Mouse (Mus musculus): ENCODE measurements at regions not wholly inside any gene's neighbourhood (a gene's known extent, or its start where the extent isn't known, plus 50 kb on each side); places are given as distances from the start of the nearest gene placed in this dataset.

DNA sequence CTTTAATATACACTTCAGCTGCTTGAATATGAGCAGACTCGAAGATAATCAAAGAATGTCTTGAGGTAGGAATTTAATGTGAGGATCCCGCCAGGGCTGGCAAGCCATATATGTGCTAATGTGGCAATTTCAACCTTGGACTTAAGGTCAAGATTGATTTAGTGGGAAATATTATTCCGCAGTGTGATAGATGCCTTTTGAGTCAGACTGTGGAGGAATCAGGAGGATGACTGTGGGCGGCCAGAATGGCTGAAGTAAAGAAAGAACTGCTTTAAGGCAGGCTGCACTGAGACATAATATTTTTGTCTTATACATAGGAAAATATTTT is 67.1 kb upstream of the Medag start:
- Histone ChIP-seq H3K9ac (ENCODE audit: insufficient read depth, low read depth) (no peak overlapping the region), H3K4me3 (replicated peaks in 1 of 3; ENCODE audit: low read depth in 2 of 3, low read length in 2 of 3, poor library complexity in 1 of 3) (no peak overlapping the region), H3K79me2 (replicated peaks; ENCODE audit: control insufficient read depth, extremely low read depth, insufficient read depth, poor library complexity, severe bottlenecking) (no peaks in the 10 kb centered on the region), H3K27me3 (replicated peaks) (peaks cover 32% of the 10 kb centered on the region), H3K9me3 (replicated peaks; ENCODE audit: low read length) (no peaks in the 10 kb centered on the region), H3K4me2 (ENCODE audit: insufficient read depth, low read depth, poor library complexity, severe bottlenecking) (peak overlapping the region; percentile 65; the same call in 1 of the 2 replicates), H3K4me1 (ENCODE audit: control insufficient read depth in 1 of 2, insufficient read depth in 2 of 2) (0 out of 4 replicates have a peak, but pooled peaks cover 0 to 2% of the 10 kb centered on the region in 2 experiments), H3K27ac (ENCODE audit: insufficient read depth, low read depth) (no peak overlapping the region), H3K36me3 (replicated peaks in 1 of 2; ENCODE audit: control insufficient read depth in 1 of 2, insufficient read depth in 1 of 2, low read length in 1 of 2) (no peaks in the 10 kb centered on the region)
- DNase-seq (ENCODE audit: extremely low read depth) = no peak
- in situ Hi-C loops (cut with MboI; ENCODE audit: low pct_ligation_motif_present, low pct_unique_long_range_greater_than_20kb, low sequenced_read_pairs) (loop anchor here (25.0 kb wide), 1 partner anchor 532 kb away; no protein-coding TSS in a partner anchor), dilution Hi-C loops (cut with MboI; ENCODE audit: extremely low pct_ligation_motif_present, extremely low pct_unique_long_range_greater_than_20kb, low sequenced_read_pairs) (no loop called here)
- TF ChIP-seq MAFK (IDR thresholded peaks at IDR 0.05; ENCODE audit: insufficient replicate concordance, low read length) (no peak), JUND (conservative IDR thresholded peaks at IDR 0.05; ENCODE audit: low read depth, low read length) (no peak), SIN3A (IDR thresholded peaks at IDR 0.05; ENCODE audit: low read length) (no peak), MEF2A (IDR thresholded peaks at IDR 0.05; ENCODE audit: borderline replicate concordance, low read depth, low read length) (no peak), ZNF384 (IDR thresholded peaks at IDR 0.05; ENCODE audit: low read depth, low read length) (no peak), MXI1 (IDR thresholded peaks at IDR 0.05; ENCODE audit: low read depth, low read length) (no peak), HCFC1 (IDR thresholded peaks at IDR 0.05; ENCODE audit: low read depth, low read length) (no peak), ZMIZ1 (IDR thresholded peaks at IDR 0.05; ENCODE audit: low read depth, low read length) (no peak), KAT2A (IDR thresholded peaks at IDR 0.05; ENCODE audit: insufficient replicate concordance, low read length) (no peak), TCF12 (IDR thresholded peaks at IDR 0.05; ENCODE audit: low read depth, low read length) (no peak), USF2 (conservative IDR thresholded peaks at IDR 0.05; ENCODE audit: low read depth, low read length) (no peak)

DNA sequence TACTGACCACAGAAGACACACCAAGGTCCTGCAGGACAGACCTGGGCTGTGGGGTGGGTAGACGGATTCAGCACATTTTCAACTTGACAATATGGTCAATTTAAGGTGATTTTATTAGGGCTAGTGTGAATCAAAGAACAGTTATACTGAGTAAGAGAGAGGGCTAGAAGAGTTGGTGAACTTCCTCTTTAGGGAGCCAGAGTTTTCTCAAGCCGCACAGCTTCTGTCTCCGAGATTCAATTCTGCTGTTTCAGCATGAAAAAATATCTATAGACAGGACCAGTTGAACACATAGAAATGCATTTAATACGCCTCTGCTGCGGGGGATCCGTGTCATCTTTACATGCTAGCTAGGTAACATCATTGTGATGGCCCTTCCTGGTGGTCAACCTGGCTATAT is 66.4 kb upstream of the Medag start:
- Histone ChIP-seq H3K9ac (ENCODE audit: insufficient read depth, low read depth) (no peak overlapping the region), H3K4me1 (ENCODE audit: control insufficient read depth in 1 of 2, insufficient read depth in 2 of 2) (0 out of 4 replicates have a peak, but pooled peaks cover 0 to 2% of the 10 kb centered on the region in 2 experiments), H3K27ac (ENCODE audit: insufficient read depth, low read depth) (no peak overlapping the region), H3K27me3 (replicated peaks) (peaks cover 33% of the 10 kb centered on the region), H3K4me2 (ENCODE audit: insufficient read depth, low read depth, poor library complexity, severe bottlenecking) (no peak overlapping the region), H3K36me3 (replicated peaks in 1 of 2; ENCODE audit: control insufficient read depth in 1 of 2, insufficient read depth in 1 of 2, low read length in 1 of 2) (no peaks in the 10 kb centered on the region), H3K9me3 (replicated peaks; ENCODE audit: low read length) (no peaks in the 10 kb centered on the region), H3K4me3 (replicated peaks in 1 of 3; ENCODE audit: low read depth in 2 of 3, low read length in 2 of 3, poor library complexity in 1 of 3) (no peak overlapping the region), H3K79me2 (replicated peaks; ENCODE audit: control insufficient read depth, extremely low read depth, insufficient read depth, poor library complexity, severe bottlenecking) (no peaks in the 10 kb centered on the region)
- TF ChIP-seq RCOR1 (conservative IDR thresholded peaks at IDR 0.05; ENCODE audit: low read depth, low read length) (no peak), POLR2AphosphoS2 (IDR thresholded peaks at IDR 0.05; ENCODE audit: low read depth, low read length) (no peak), ZC3H11A (IDR thresholded peaks at IDR 0.05; ENCODE audit: low read depth, low read length) (no peak), SIN3A (IDR thresholded peaks at IDR 0.05; ENCODE audit: low read length) (no peak), TBP (conservative IDR thresholded peaks at IDR 0.05; ENCODE audit: low read depth, low read length) (no peak), MXI1 (IDR thresholded peaks at IDR 0.05; ENCODE audit: low read depth, low read length) (no peak), JUN (IDR thresholded peaks at IDR 0.05; ENCODE audit: insufficient read depth, low read depth, low read length) (no peak), CTCF (conservative IDR thresholded peaks at IDR 0.05 in 1 of 2, IDR thresholded peaks at IDR 0.05 in 1 of 2; ENCODE audit: low read depth in 2 of 2, low read length in 2 of 2) (no peak), ZKSCAN1 (IDR thresholded peaks at IDR 0.05; ENCODE audit: borderline replicate concordance, low read depth, low read length) (no peak), ZMIZ1 (IDR thresholded peaks at IDR 0.05; ENCODE audit: low read depth, low read length) (no peak), MAX (IDR thresholded peaks at IDR 0.05; ENCODE audit: low read length) (no peak), JUND (conservative IDR thresholded peaks at IDR 0.05; ENCODE audit: low read depth, low read length) (no peak), UBTF (IDR thresholded peaks at IDR 0.05; ENCODE audit: low read depth, low read length) (no peak)
- no peak for DNase-seq (ENCODE audit: extremely low read depth)
- dilution Hi-C loops (cut with MboI; ENCODE audit: extremely low pct_ligation_motif_present, extremely low pct_unique_long_range_greater_than_20kb, low sequenced_read_pairs) = no loop called here
- in situ Hi-C loops (cut with MboI; ENCODE audit: low pct_ligation_motif_present, low pct_unique_long_range_greater_than_20kb, low sequenced_read_pairs) = loop anchor here (25.0 kb wide), 1 partner anchor 533 kb away; no protein-coding TSS in a partner anchor

Data from CH12.LX (cell line).